Mouse (Mus musculus) heart, postnatal 25 days (tissue): ENCODE measurements at regions not wholly inside any gene's neighbourhood (a gene's known extent, or its start where the extent isn't known, plus 50 kb on each side); places are given as distances from the start of the nearest gene placed in this dataset.
A peak's percentile ranks its signal among the peaks of the same experiment; 100 is the strongest.

Source experiments
- DNase-seq: peaks from one replicate; pipeline ENCODE4 v3.0.0; 2022; ENCODE audit warnings: low spot score
- intact Hi-C: fragments of 180-260 bp; cut with DNase I; formaldehyde crosslinking; loops from one replicate; pipeline ENCODE4 v1.15.1; 2025

DNA sequence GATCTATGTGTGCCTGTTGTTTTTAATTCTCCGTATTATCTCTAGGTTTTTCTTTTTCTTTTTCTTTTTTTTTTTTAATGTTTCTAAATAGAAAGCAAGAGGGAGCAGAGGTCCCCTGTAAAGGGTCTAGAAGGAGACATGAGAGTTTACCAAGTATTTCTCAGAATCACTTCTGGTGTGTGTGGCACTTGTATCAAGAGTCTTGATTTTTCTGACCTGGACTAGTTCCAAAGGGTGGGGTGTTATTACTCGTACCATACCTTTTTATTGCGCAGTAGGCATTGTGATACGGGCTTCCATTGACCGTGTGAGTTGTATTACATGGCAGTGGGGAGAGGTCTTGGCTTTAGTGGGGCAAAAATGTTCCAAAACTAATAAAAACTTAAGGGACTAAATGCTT, 63.2 kb upstream of the Bmp6 start:
- no peak for DNase-seq
- intact Hi-C loops, result no loop called here

DNA sequence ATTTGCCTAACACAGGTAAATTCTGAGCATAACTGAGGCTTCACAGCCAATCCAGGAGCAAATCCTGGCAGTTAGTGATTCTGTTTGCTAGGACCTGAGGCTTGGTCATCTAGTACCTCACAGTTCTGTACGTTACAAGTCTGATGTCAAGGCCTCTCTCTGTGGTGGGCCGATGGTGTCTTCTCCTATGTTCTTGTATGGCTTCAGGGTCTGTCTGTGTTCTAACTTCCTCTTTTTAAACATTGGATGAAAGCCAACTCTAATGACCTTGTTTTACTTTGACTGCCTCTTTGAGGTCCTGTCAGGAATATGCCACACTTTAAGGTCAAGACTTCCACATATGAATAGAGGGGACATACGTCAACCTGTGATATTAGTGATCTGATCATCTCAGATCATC, 56.9 kb upstream of the Bmp6 start:
- no peak for DNase-seq
- intact Hi-C loops, result no loop called here

GRCm38 (mm10) chr13:38288572-38289440, 56.1 kb upstream of the Bmp6 start:
- intact Hi-C loops, result no loop called here
- no peak for DNase-seq

- peak; percentile 44 for DNase-seq
- intact Hi-C loops, result no loop called here
Observed at GRCm38 (mm10) chr13:38290287-38290941, 54.5 kb upstream of the Bmp6 start.

- no peak for DNase-seq
- intact Hi-C loops, result no loop called here
Observed at GRCm38 (mm10) chr13:38291487-38291886, 53.4 kb upstream of the Bmp6 start.
